Mouse (Mus musculus): Measurements from ENCODE around the gene Pcif1. TPM values are rescaled to one million over a fixed set of nuclear protein-coding genes. Genes with fewer than 3 reads are reported as not detected.
"Not testable (repeated sequence)": the region's sequence is repeated elsewhere in the genome, so short reads cannot be mapped to it uniquely, and the experiment has no call there.

The Pcif1 gene
- polyA plus RNA-seq, 1 experiment from 2014 or later: 93.1 TPM

- H3K4me2 ChIP-seq: no peak overlapping the region
- WGBS: 68% methylated on average over 6 of the region's 6 CpGs
- H3K4me1 ChIP-seq (replicated peaks): peaks cover 18% of the 10 kb centered on the region
- no peak overlapping the region for H3K4me3 ChIP-seq
- H3K27me3 ChIP-seq: no peaks in the 10 kb centered on the region
- H3K27ac ChIP-seq (replicated peaks): no peak overlapping the region
- 0 out of 2 replicates have a peak, but pooled peaks cover 9% of the 10 kb centered on the region for H3K9me3 ChIP-seq
- H3K9ac ChIP-seq: no peak overlapping the region
- ATAC-seq (ENCODE audit: low read depth): no peak
- no peaks in the 10 kb centered on the region for H3K36me3 ChIP-seq
Measured at GRCm38 (mm10) chr2:164871602-164872303, 7.4 kb upstream of the Pcif1 start.

DNA sequence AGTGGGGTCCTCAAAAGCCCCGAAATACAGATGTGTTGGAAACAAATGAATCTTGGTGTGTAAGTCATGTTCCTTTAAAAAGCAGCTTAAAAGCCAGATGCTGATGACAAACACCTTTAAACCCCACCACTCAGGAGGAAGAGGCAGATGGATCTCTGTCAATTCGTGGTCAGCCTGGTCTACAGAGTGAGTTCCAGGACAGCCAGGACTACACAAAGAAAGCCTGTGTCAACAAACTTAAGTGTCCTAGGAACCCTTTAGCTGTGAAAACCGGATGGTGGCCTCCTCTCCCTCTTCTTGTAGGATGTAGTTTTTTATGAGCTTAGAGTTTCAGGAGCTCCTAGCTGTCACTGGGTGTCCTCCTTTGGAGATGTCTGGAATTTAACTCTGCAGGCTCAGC lies 5.5 kb upstream of the Pcif1 start:
- no peak for ATAC-seq (ENCODE audit: low read depth)
- H3K9ac ChIP-seq: no peak overlapping the region
- H3K4me1 ChIP-seq (replicated peaks): peaks cover 35% of the 10 kb centered on the region
- peak overlapping the region; percentile 69 for H3K27ac ChIP-seq (replicated peaks)
- H3K27me3 ChIP-seq: no peaks in the 10 kb centered on the region
- 50% methylated on average over 3 of the region's 3 CpGs for WGBS
- H3K9me3 ChIP-seq: no peaks in the 10 kb centered on the region
- H3K36me3 ChIP-seq: no peaks in the 10 kb centered on the region
- H3K4me3 ChIP-seq: no peak overlapping the region
- H3K4me2 ChIP-seq: no peak overlapping the region

DNA sequence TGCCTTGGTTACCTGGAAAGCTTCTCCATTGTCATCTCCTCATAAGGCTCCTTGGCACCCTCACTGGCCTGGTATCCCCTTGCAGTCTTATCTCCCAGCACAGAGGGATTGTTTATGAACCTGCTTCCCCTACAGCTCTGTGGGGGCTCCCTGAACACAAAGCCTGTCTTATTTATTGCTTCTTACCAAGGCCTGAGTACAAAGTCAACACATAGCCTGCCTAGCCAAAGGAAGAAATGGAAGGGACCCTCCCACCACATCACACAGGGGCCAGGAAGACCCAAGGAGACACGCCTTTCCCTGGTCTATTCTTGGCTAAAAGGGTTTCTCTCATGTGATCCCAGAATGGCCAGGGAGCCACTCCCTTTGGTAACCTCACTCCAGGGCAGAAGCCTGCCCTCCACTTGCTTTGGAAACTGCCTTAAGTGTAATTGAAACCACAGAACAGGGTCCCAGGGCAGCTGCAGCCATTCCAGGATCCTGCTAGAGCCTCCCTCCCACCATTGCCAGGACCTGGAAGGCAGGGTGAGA lies 4.8 kb upstream of the Pcif1 start:
- Histone ChIP-seq H3K36me3 (no peaks in the 10 kb centered on the region), H3K9ac (no peak overlapping the region), H3K9me3 (no peaks in the 10 kb centered on the region), H3K4me3 (no peak overlapping the region), H3K27ac (replicated peaks) (peak overlapping the region; percentile 69), H3K4me1 (replicated peaks) (peaks cover 36% of the 10 kb centered on the region), H3K27me3 (no peaks in the 10 kb centered on the region), H3K4me2 (no peak overlapping the region)
- no peak for ATAC-seq (ENCODE audit: low read depth)
- 7% methylated on average over 1 of the region's 1 CpGs for WGBS

DNA sequence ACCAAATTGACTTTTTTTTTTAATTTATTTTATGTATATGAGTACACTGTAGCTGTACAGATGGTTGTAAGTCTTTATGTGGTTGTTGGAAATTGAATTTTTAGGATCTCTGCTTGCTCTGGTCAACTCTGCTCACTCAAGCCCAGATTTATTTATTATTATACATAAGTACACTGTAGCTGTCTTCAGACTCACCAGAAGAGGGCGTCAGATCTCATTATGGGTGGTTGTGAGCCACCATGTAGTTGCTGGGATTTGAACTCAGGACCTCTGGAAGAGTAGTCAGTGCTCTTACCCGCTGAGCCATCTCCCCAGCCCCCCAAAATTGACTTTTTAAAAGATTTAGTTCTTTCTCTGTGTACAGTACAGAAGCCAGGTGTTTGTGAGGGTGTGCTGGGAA lies 3.5 kb upstream of the Pcif1 start:
- 44% methylated on average over 2 of the region's 2 CpGs for WGBS
- not testable (repeated sequence) for H3K4me2 ChIP-seq; H3K9ac ChIP-seq; H3K4me3 ChIP-seq; H3K9me3 ChIP-seq; H3K36me3 ChIP-seq; H3K27ac ChIP-seq (replicated peaks); H3K27me3 ChIP-seq; ATAC-seq (ENCODE audit: low read depth)
- peaks cover 42% of the 10 kb centered on the region for H3K4me1 ChIP-seq (replicated peaks)

GRCm38 (mm10) chr2:164877376-164878215 lies 1.5 kb upstream of the Pcif1 start:
- not testable (repeated sequence) for H3K27me3 ChIP-seq; H3K9ac ChIP-seq; H3K9me3 ChIP-seq; H3K36me3 ChIP-seq; ATAC-seq (ENCODE audit: low read depth)
- Histone ChIP-seq H3K4me1 (replicated peaks) (peaks cover 53% of the 10 kb centered on the region), H3K27ac (replicated peaks) (0 out of 2 replicates have a peak overlapping the region, but pooled peaks have one; percentile 100), H3K4me2 (peak overlapping the region; percentile 99), H3K4me3 (peak overlapping the region; percentile 95)
- 74% methylated on average over 11 of the region's 11 CpGs for WGBS

GRCm38 (mm10) chr2:164878509-164879227 lies 436 bp upstream of the Pcif1 start:
- WGBS: under 1% methylated on average over 28 of the region's 28 CpGs

GRCm38 (mm10) chr2:164879568-164880277 lies 619 bp downstream of the Pcif1 start:
- Histone ChIP-seq H3K27ac (replicated peaks) (peak overlapping the region; percentile 100), H3K36me3 (peaks cover 21% of the 10 kb centered on the region), H3K4me3 (peak overlapping the region; percentile 95), H3K9me3 (no peaks in the 10 kb centered on the region), H3K27me3 (no peaks in the 10 kb centered on the region), H3K4me1 (replicated peaks) (peaks cover 48% of the 10 kb centered on the region), H3K4me2 (peak overlapping the region; percentile 99), H3K9ac (peak overlapping the region; percentile 100)
- WGBS: under 1% methylated on average over 69 of the region's 72 CpGs
- ATAC-seq (ENCODE audit: low read depth): peak; percentile 90

More at GRCm38 (mm10) chr2:164878509-164879227, 436 bp upstream of the Pcif1 start:
- peak; percentile 63 for ATAC-seq (ENCODE audit: low read depth)
- peaks cover 57% of the 10 kb centered on the region for H3K4me1 ChIP-seq (replicated peaks)
- no peaks in the 10 kb centered on the region for H3K9me3 ChIP-seq
- peaks cover 12% of the 10 kb centered on the region; the same call in 1 of the 2 replicates for H3K36me3 ChIP-seq
- H3K27ac ChIP-seq (replicated peaks): peak overlapping the region; percentile 100
- H3K27me3 ChIP-seq: no peaks in the 10 kb centered on the region
- H3K9ac ChIP-seq: peak overlapping the region; percentile 100
- H3K4me3 ChIP-seq: peak overlapping the region; percentile 95
- peak overlapping the region; percentile 99 for H3K4me2 ChIP-seq

DNA sequence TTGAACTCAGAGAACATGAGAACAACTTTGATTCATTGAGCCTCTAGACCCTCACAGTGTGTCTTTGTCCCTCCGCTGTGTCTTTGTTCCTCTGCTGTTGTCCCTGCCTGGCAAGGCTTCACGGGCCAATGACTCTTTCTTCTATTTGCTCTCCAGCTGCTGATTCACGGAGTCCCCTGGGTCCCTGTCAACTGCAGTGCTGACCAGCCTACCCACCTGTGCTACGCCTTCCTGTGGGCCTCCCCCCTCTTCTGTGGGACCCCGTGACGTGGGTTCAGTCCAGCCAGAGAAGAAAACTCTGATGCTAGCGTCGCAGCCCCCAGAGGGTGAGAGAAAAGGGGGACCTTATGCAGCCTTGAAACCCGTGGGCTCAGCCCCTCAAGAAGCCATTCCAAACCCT lies 3.5 kb downstream of the Pcif1 start:
- H3K9ac ChIP-seq: no peak overlapping the region
- 33% methylated on average over 9 of the region's 9 CpGs for WGBS

GRCm38 (mm10) chr2:164885788-164886187 lies 6.7 kb downstream of the Pcif1 start:
- no peaks in the 10 kb centered on the region for H3K9me3 ChIP-seq
- H3K36me3 ChIP-seq: peaks cover 82% of the 10 kb centered on the region
- H3K4me1 ChIP-seq (replicated peaks): peaks cover 14% of the 10 kb centered on the region
- H3K4me2 ChIP-seq: no peak overlapping the region
- no peak for ATAC-seq (ENCODE audit: low read depth)
- 0 out of 2 replicates have a peak overlapping the region, but pooled peaks have one; percentile 8 for H3K9ac ChIP-seq
- WGBS: 78% methylated on average over 7 of the region's 7 CpGs
- H3K27ac ChIP-seq (replicated peaks): no peak overlapping the region
- no peak overlapping the region for H3K4me3 ChIP-seq
- no peaks in the 10 kb centered on the region for H3K27me3 ChIP-seq

More for the DNA sequence above, 3.5 kb downstream of the Pcif1 start:
- Histone ChIP-seq H3K9me3 (no peaks in the 10 kb centered on the region), H3K27me3 (no peaks in the 10 kb centered on the region), H3K4me1 (replicated peaks) (peaks cover 31% of the 10 kb centered on the region), H3K27ac (replicated peaks) (peak overlapping the region; percentile 67), H3K4me3 (no peak overlapping the region), H3K36me3 (peaks cover 50% of the 10 kb centered on the region), H3K4me2 (no peak overlapping the region)
- no peak for ATAC-seq (ENCODE audit: low read depth)

DNA sequence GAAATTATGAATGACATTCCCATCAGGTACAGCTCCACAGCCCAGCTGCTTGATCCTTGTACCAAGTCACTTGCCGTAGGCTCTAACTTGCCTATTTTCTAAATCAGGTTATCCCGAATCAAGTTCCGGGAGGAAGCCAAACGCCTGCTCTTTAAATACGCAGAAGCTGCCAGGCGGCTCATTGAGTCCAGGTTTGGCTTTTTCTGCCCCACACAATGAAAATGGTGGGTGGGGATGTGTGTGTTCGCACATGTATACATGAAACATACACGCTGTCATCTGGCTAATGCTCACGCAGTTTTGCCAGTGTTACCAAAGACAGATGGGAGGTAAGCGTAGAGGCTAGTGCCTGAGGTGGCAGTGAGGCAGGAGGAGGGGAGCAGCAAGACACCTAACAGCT lies 7.5 kb downstream of the Pcif1 start:
- WGBS: 97% methylated on average over 10 of the region's 10 CpGs
- no peaks in the 10 kb centered on the region for H3K9me3 ChIP-seq
- no peaks in the 10 kb centered on the region for H3K27me3 ChIP-seq
- no peak for ATAC-seq (ENCODE audit: low read depth)
- peaks cover 90% of the 10 kb centered on the region for H3K36me3 ChIP-seq
- H3K27ac ChIP-seq (replicated peaks): no peak overlapping the region
- peaks cover 6% of the 10 kb centered on the region for H3K4me1 ChIP-seq (replicated peaks)
- no peak overlapping the region for H3K4me2 ChIP-seq
- H3K4me3 ChIP-seq: no peak overlapping the region
- H3K9ac ChIP-seq: no peak overlapping the region

- peaks cover 99% of the 10 kb centered on the region for H3K36me3 ChIP-seq
- H3K4me1 ChIP-seq (replicated peaks): no peaks in the 10 kb centered on the region
- no peak overlapping the region for H3K4me2 ChIP-seq
- H3K9me3 ChIP-seq: no peaks in the 10 kb centered on the region
- no peak for ATAC-seq (ENCODE audit: low read depth)
- 85% methylated on average over 12 of the region's 12 CpGs for WGBS
- no peak overlapping the region for H3K9ac ChIP-seq
- no peak overlapping the region for H3K27ac ChIP-seq (replicated peaks)
- H3K27me3 ChIP-seq: no peaks in the 10 kb centered on the region
- H3K4me3 ChIP-seq: no peak overlapping the region
Measured at GRCm38 (mm10) chr2:164888996-164889395, 9.9 kb downstream of the Pcif1 start.
